Mouse (Mus musculus) G1E (cell line): ENCODE measurements around the gene Tfam.

Experiments
- CTCF ChIP-seq: IDR thresholded peaks from 2 replicates; pipeline ENCODE4 v1.5.1; 2012; ENCODE audit warnings: low read depth, low read length, inconsistent platforms, mixed read lengths
- GATA1 ChIP-seq: IDR thresholded peaks from 2 replicates; pipeline ENCODE4 v1.6.1; 2012; ENCODE audit warnings: borderline replicate concordance, low read length, inconsistent platforms, mixed read lengths
- GATA2 ChIP-seq: IDR thresholded peaks from 2 replicates; pipeline ENCODE4 v1.6.1; 2012; ENCODE audit warnings: low read depth, low read length, inconsistent platforms, borderline replicate concordance
- POLR2AphosphoS5 ChIP-seq: IDR thresholded peaks from 2 replicates; pipeline ENCODE4 v1.6.1; 2012; ENCODE audit warnings: low read depth, low read length, inconsistent platforms; ENCODE audit not compliant: insufficient replicate concordance

- TF ChIP-seq CTCF (no peak), GATA1 (no peak), GATA2 (no peak), POLR2AphosphoS5 (no peak)
These were observed 1.5 kb upstream of the Tfam start for GRCm38 (mm10) chr10:71239479-71240120.
